Mouse (Mus musculus) embryonic facial prominence, embryonic 11.5 days (tissue): ENCODE results near the gene Eif2d. TPM values are rescaled to one million over a fixed set of nuclear protein-coding genes. Genes with fewer than 3 reads are reported as not detected.
"Not testable (repeated sequence)": the region's sequence is repeated elsewhere in the genome, so short reads cannot be mapped to it uniquely, and the experiment has no call there.

Experiments used
- ATAC-seq: fragments of 200-750 bp; cut with Nextera tagmentation; replicated peaks from 2 replicates; pipeline ENCODE4 v1.8.0; 2017; ENCODE audit warnings: low read depth; ENCODE audit not compliant: insufficient number of reproducible peaks, low FRiP score, low TSS enrichment
- DNase-seq: peaks from one replicate; pipeline ENCODE4 v3.0.0-alpha.2; 2015; ENCODE audit warnings: low spot score
- H3K27ac ChIP-seq: fragments of 300-500 bp; sonication (generic); replicated peaks from 2 replicates; pipeline ENCODE4 v1.5.1; 2014; ENCODE audit warnings: mild to moderate bottlenecking, low read depth, low read length, control low read depth
- H3K27me3 ChIP-seq: fragments of 300-500 bp; sonication (generic); 2 replicates; pipeline ENCODE4 v1.6.1; 2014; ENCODE audit warnings: mild to moderate bottlenecking, low read length, moderate library complexity, mixed read lengths; ENCODE audit not compliant: control insufficient read depth, insufficient read depth
- H3K36me3 ChIP-seq: fragments of 300-500 bp; sonication (generic); replicated peaks from 2 replicates; pipeline ENCODE4 v1.6.1; 2014; ENCODE audit warnings: low read depth, mild to moderate bottlenecking, low read length, moderate library complexity, mixed read lengths; ENCODE audit not compliant: control insufficient read depth, insufficient read depth
- H3K4me1 ChIP-seq: fragments of 300-500 bp; sonication (generic); 2 replicates; pipeline ENCODE4 v1.6.1; 2014; ENCODE audit warnings: low read length, mixed read lengths; ENCODE audit not compliant: control insufficient read depth, insufficient read depth
- H3K4me2 ChIP-seq: fragments of 300-500 bp; sonication (generic); 2 replicates; pipeline ENCODE4 v1.6.1; 2014; ENCODE audit warnings: low read depth, mild to moderate bottlenecking, control low read depth, low read length, moderate library complexity
- H3K4me3 ChIP-seq: fragments of 300-500 bp; sonication (generic); 2 replicates; pipeline ENCODE4 v1.5.1; 2014; ENCODE audit warnings: low read depth, low read length, control low read depth
- H3K9ac ChIP-seq: fragments of 300-500 bp; sonication (generic); replicated peaks from 2 replicates; pipeline ENCODE4 v1.6.1; 2014; ENCODE audit warnings: mild to moderate bottlenecking, control low read depth, low read length
- H3K9me3 ChIP-seq: fragments of 300-500 bp; sonication (generic); replicated peaks from 2 replicates; pipeline ENCODE4 v1.6.1; 2016; ENCODE audit warnings: mild to moderate bottlenecking, low read length, inconsistent platforms, mixed read lengths; ENCODE audit not compliant: control insufficient read depth
- WGBS: fragments of 180-500 bp; shearing (Covaris S2); extraction: QIAGEN DNeasy Blood & Tissue Kit; methylation state at CpG from one replicate; pipeline ENCODE4 v1.1.7; 2014; 5-methylcytosine and 5-hydroxymethylcytosine counted together
- polyA plus RNA-seq: library from polyadenylated mRNA; unstranded; fragments of >200 nt; fragmentation: Nextera tagmentation; extraction: Ambion mirVana; gene quantifications from 2 replicates; pipeline ENCODE4 v1.2.1, GENCODE M21; 2014

The Eif2d gene
- polyA plus RNA-seq, 1 experiment from 2014 or later = 63.6 TPM

DNA sequence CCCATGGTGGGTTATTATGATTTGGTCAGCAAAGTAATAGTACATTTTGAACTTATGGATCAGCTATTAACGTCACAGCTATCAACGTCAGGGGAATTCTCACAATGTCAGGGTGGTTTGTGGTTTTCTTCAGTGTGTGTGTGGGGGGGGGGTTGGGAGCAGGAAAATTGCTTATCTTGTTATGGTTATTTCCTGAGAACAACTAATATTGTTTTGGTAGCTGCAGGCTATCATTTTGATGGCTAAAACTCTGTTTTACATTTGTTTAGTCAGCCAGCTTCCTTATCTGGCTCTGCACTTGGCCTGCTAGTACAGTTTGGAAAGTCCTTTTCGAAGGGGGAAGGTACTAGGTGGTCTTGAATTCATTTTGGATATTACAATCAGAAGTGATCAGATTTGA, 7.8 kb upstream of the Eif2d start:
- not testable (repeated sequence) for H3K36me3 ChIP-seq, H3K27ac ChIP-seq, H3K4me2 ChIP-seq, H3K4me3 ChIP-seq, H3K4me1 ChIP-seq, DNase-seq, ATAC-seq, H3K9me3 ChIP-seq, H3K9ac ChIP-seq, H3K27me3 ChIP-seq
- WGBS = 84% methylated on average over 3 of the region's 3 CpGs

DNA sequence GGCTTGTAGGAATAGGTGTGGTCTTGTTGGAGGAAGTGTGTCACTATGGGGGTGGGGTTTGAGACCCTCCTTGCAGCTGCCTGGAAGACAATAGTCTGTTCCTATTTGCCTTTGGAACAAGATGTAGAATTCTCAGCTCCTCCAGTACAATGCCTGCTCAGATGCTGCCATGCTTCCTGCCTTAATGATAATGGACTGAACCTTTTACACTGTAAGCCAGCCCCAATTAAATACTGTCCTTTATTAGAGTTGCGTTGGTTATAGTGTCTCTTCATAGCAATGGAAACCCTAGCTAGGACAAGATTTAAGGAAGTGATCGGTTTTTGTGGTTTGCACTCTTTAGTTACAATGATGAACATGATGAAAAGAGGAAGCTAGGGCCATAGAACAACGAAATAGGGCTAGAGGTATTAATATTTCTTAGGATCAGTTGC, 6.8 kb upstream of the Eif2d start:
- Histone ChIP-seq H3K4me3 (no peak overlapping the region), H3K4me2 (no peak overlapping the region), H3K36me3 (no peaks in the 10 kb centered on the region), H3K9ac (no peak overlapping the region), H3K27me3 (no peaks in the 10 kb centered on the region), H3K9me3 (no peaks in the 10 kb centered on the region), H3K27ac (no peak overlapping the region), H3K4me1 (no peaks in the 10 kb centered on the region)
- WGBS = 87% methylated on average over 3 of the region's 3 CpGs
- no peak for ATAC-seq
- no peak for DNase-seq

DNA sequence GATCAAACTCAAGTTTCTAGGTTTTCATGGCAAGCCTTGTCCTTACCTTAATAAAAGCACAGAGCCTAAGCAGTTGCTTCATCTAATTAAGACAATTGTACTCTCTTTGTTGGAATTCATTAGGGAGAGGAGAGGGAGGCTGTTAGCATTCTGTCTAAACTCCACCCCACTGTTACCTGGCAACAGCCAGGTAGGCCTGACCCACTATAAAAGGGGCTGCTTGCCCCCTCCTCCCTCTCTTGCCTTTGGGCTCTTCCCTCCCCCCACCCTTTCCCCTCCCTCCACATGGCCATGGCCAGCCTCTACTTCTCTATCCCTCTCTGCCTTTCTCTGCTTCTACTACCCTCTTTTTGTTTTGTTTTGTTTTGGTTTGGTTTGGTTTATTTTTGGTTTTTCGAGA, 3.5 kb upstream of the Eif2d start:
- no peak overlapping the region for H3K9ac ChIP-seq
- H3K4me3 ChIP-seq = no peak overlapping the region
- no peak overlapping the region for H3K4me2 ChIP-seq
- ATAC-seq = no peak
- H3K4me1 ChIP-seq = no peaks in the 10 kb centered on the region
- H3K27ac ChIP-seq = no peak overlapping the region
- no peaks in the 10 kb centered on the region for H3K36me3 ChIP-seq
- H3K27me3 ChIP-seq = no peaks in the 10 kb centered on the region
- no peak for DNase-seq
- no peaks in the 10 kb centered on the region for H3K9me3 ChIP-seq
- 72% methylated on average over 1 of the region's 1 CpGs for WGBS

DNA sequence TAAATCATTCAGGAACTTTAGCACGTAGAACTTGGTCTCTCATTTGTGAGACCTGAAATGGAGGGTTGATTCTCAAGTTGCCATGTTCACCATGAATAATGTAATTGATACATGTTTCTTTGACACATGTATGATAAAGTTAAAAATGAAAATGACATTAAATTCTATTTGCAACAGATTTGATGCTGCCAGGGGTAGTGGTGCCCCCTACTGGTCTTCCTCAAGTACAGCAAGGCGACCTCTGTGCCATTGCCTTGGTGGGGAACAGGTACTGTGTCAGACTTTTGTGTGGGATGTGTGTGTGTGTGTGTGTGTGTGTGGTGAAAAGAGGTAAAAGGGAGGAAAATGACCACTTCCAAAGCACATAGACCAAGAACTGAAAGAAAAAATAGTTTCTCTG, 2.5 kb downstream of the Eif2d start:
- H3K27ac ChIP-seq = no peak overlapping the region
- no peaks in the 10 kb centered on the region for H3K4me1 ChIP-seq
- no peaks in the 10 kb centered on the region for H3K9me3 ChIP-seq
- DNase-seq (peak; percentile 60), ATAC-seq (no peak)
- H3K9ac ChIP-seq = no peak overlapping the region
- H3K4me3 ChIP-seq = no peak overlapping the region
- no peaks in the 10 kb centered on the region for H3K36me3 ChIP-seq
- no peak overlapping the region for H3K4me2 ChIP-seq
- WGBS = 57% methylated on average over 2 of the region's 2 CpGs
- H3K27me3 ChIP-seq = no peaks in the 10 kb centered on the region

DNA sequence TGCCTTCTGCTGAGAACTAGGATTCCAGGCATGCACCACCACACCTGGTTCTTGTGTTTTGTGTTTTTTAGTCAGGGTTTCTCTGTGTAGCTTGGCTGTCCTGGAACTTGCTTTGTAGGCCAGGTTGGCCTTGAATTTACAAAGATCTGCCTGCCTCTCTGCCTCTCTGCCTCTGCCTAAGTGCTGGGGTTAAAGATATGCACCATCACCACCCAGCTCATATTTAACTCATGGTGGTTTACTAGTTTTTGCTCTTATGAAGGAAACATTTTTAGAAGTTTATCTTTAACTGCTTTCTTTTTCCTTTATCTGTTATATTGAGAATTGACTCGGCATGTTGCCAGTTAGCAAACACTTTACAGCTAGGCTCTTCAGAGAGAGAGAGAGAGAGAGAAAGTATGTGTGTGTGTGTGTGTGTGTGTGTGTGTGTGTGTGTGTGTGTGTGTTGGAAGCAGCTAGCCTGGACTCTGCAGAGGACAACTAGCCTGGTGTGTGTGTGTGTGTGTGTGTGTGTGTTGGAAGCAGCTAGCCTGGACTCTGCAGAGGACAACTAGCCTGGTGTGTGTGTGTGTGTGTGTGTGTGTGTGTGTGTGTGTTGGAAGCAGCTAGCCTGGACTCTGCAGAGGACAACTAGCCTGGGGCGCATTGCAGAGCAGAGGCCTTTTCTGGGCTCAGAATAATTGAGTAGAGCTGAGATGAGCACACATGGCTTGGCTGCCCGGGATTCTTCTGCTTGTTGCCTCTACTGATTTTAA, 6.8 kb downstream of the Eif2d start:
- H3K4me2 ChIP-seq, H3K9me3 ChIP-seq, ATAC-seq, H3K27ac ChIP-seq, H3K4me3 ChIP-seq, DNase-seq, H3K27me3 ChIP-seq, H3K36me3 ChIP-seq, H3K9ac ChIP-seq, H3K4me1 ChIP-seq: not testable (repeated sequence)
- WGBS = 94% methylated on average over 3 of the region's 3 CpGs

DNA sequence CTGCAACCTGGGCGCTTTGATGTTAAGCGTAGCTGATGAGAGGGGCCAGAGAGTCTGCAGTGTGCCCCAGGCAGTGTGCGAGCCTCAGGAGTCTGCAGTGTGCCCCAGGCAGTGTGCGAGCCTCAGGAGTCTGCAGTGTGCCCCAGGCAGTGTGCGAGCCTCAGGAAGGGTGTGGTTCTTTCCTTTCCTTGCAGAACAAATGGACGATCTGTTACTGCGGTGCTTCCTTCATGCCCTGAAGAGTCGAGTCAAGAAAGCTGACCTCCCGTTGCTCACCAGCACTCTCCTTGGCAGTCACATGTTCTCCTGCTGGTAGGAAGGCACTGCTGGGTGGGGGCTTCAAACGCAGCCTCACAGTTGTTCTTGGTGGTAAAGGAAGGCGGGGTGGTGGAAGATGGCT, 8.1 kb downstream of the Eif2d start:
- H3K4me3 ChIP-seq = no peak overlapping the region
- no peak overlapping the region for H3K9ac ChIP-seq
- no peak overlapping the region for H3K4me2 ChIP-seq
- peaks cover 11% of the 10 kb centered on the region for H3K36me3 ChIP-seq
- no peaks in the 10 kb centered on the region for H3K4me1 ChIP-seq
- H3K9me3 ChIP-seq = no peaks in the 10 kb centered on the region
- ATAC-seq (no peak), DNase-seq (no peak)
- H3K27me3 ChIP-seq = no peaks in the 10 kb centered on the region
- no peak overlapping the region for H3K27ac ChIP-seq
- 80% methylated on average over 11 of the region's 11 CpGs for WGBS

DNA sequence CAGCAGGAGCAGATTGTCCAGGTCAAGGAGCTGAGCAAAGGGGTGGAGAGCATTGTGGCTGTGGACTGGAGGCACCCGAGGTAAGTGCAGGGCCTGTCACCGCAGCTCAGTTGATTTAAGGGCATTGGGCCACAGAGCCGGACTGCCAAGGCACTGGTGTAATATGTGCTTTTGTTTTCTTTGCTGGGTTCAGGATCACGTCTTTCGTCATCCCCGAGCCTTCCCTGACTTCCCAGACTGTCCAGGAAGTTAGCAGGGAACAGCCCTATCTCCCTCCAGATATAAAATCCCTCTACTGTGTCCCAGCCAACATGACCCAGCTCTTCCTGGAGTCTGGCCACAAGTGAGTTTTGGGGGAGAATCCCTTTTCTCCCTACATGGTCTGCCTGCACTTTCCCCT, 11.4 kb downstream of the Eif2d start:
- Histone ChIP-seq H3K4me1 (no peaks in the 10 kb centered on the region), H3K27ac (no peak overlapping the region), H3K4me3 (no peak overlapping the region), H3K36me3 (peaks cover 23% of the 10 kb centered on the region), H3K9ac (no peak overlapping the region), H3K9me3 (no peaks in the 10 kb centered on the region), H3K27me3 (no peaks in the 10 kb centered on the region), H3K4me2 (no peak overlapping the region)
- no peak for ATAC-seq
- 86% methylated on average over 6 of the region's 6 CpGs for WGBS
- DNase-seq = no peak

DNA sequence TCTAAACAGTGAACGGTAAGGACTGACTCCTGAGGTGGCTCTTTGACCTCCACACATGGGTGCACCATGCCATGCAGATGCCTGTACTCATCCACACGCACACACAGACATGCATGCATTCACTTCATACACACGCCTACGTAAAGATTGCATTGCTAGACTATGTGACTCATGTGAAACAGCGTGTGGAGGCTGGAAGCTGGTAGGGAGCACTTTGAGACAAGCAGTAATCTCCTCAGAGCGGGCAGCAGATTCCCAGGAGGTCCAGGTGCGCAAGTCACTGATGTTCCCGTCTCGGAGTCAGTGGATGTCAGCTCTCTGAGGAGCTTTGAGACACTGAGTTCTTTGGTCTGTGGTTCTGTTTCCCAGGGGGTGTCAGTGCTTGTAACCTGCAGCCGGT, 14.6 kb downstream of the Eif2d start:
- peaks cover 20% of the 10 kb centered on the region for H3K36me3 ChIP-seq
- 95% methylated on average over 10 of the region's 10 CpGs for WGBS
- H3K9ac ChIP-seq = no peak overlapping the region
- no peaks in the 10 kb centered on the region for H3K4me1 ChIP-seq
- ATAC-seq (no peak), DNase-seq (no peak)
- no peaks in the 10 kb centered on the region for H3K9me3 ChIP-seq
- H3K4me3 ChIP-seq = no peak overlapping the region
- no peak overlapping the region for H3K27ac ChIP-seq
- H3K4me2 ChIP-seq = no peak overlapping the region
- no peaks in the 10 kb centered on the region for H3K27me3 ChIP-seq
